Mouse (Mus musculus): ENCODE results near the gene Klf8.

Gene Klf8

GRCm38 (mm10) chrX:153440018-153440417 lies 202.8 kb downstream of the Klf8 start:
- no peak for DNase-seq
